Mouse (Mus musculus) liver, postnatal 0 days (tissue): Measurements from ENCODE around the gene Cux1. TPM values are rescaled to one million over a fixed set of nuclear protein-coding genes. Genes with fewer than 3 reads are reported as not detected.
A peak's percentile ranks its signal among the peaks of the same experiment; 100 is the strongest.

Experiments
- ATAC-seq: fragments of 200-750 bp; cut with Nextera tagmentation; 2 replicates; pipeline ENCODE4 v1.8.0; 2017; ENCODE audit warnings: mild to moderate bottlenecking, moderate library complexity
- DNase-seq: peaks from one replicate; pipeline ENCODE4 v3.0.0-alpha.2; 2016
- H3K27ac ChIP-seq: fragments of 300-500 bp; sonication (generic); 2 replicates; pipeline ENCODE4 v1.5.1; 2014; ENCODE audit warnings: antibody characterized with exemption, moderate library complexity, mild to moderate bottlenecking, low read depth
- H3K27me3 ChIP-seq: fragments of 300-500 bp; sonication (generic); 2 replicates; pipeline ENCODE4 v1.6.1; 2014; ENCODE audit warnings: low read length, control low read depth, mixed read lengths; ENCODE audit not compliant: insufficient read depth
- H3K36me3 ChIP-seq: fragments of 300-500 bp; sonication (generic); replicated peaks from 2 replicates; pipeline ENCODE4 v1.6.1; 2014; ENCODE audit warnings: mild to moderate bottlenecking, control low read depth, low read length, moderate library complexity, mixed read lengths; ENCODE audit not compliant: insufficient read depth
- H3K4me1 ChIP-seq: fragments of 300-500 bp; sonication (generic); 2 replicates; pipeline ENCODE4 v1.6.1; 2014; ENCODE audit warnings: antibody characterized with exemption, mild to moderate bottlenecking, control low read depth; ENCODE audit not compliant: insufficient read depth
- H3K4me2 ChIP-seq: fragments of 300-500 bp; sonication (generic); 2 replicates; pipeline ENCODE4 v1.6.1; 2014; ENCODE audit warnings: low read depth, mild to moderate bottlenecking, low read length, moderate library complexity, mixed read lengths
- H3K4me3 ChIP-seq: fragments of 300-500 bp; sonication (generic); 2 replicates; pipeline ENCODE4 v1.5.1; 2014; ENCODE audit warnings: low read depth, low read length
- H3K9ac ChIP-seq: fragments of 300-500 bp; sonication (generic); replicated peaks from 2 replicates; pipeline ENCODE4 v1.6.1; 2014; ENCODE audit warnings: mild to moderate bottlenecking, moderate library complexity
- H3K9me3 ChIP-seq: fragments of 300-500 bp; sonication (generic); 2 replicates; pipeline ENCODE4 v1.6.1; 2016; ENCODE audit warnings: mild to moderate bottlenecking, control low read depth, low read length, mixed read lengths
- CTCF ChIP-seq: sonication (generic); IDR thresholded peaks from 2 replicates; pipeline ENCODE4 v1.5.1; 2016; ENCODE audit warnings: antibody characterized with exemption, low read depth
- EP300 ChIP-seq: IDR thresholded peaks from 2 replicates; pipeline ENCODE4 v1.6.1; 2016; ENCODE audit warnings: antibody characterized with exemption, low read depth, mild to moderate bottlenecking
- WGBS: fragments of 180-500 bp; shearing (Covaris S2); extraction: QIAGEN DNeasy Blood & Tissue Kit; methylation state at CpG from one replicate; pipeline ENCODE4 v1.1.7; 2014; ENCODE audit not compliant: insufficient replicate concordance; 5-methylcytosine and 5-hydroxymethylcytosine counted together
- polyA plus RNA-seq: library from polyadenylated mRNA; unstranded; fragments of >200 nt; fragmentation: Nextera tagmentation; extraction: Ambion mirVana; gene quantifications from 2 replicates; pipeline ENCODE4 v1.2.1, GENCODE M21; 2015

Cux1 gene
- polyA plus RNA-seq, 1 experiment from 2014 or later, result 10.7 TPM

DNA sequence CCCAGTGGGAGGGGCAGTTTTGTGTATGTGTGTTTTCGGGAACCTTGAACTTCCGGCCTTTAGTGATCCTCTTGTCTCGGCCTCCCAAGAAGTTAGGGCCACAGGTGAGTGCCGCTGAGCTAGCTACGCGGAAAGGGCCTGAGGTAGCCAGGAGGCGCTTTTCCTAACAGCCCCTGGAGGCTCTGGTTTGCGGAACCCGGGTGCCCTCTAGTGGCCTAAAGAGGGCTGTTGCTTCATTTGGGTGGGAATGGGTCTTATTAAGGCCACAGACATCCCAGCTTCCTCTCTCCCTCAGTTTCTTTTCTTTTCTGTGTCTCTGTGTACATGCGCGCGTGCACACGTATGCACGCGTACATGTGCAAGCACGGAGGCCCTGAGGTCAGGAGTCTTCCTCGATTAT, 314.4 kb downstream of the Cux1 start:
- Histone ChIP-seq H3K27me3 (no peaks in the 10 kb centered on the region), H3K9me3 (no peaks in the 10 kb centered on the region), H3K36me3 (0 out of 2 replicates have a peak, but pooled peaks cover 3% of the 10 kb centered on the region), H3K9ac (no peak overlapping the region), H3K4me3 (no peak overlapping the region), H3K4me1 (no peaks in the 10 kb centered on the region; the same call in 1 of the 2 replicates), H3K27ac (no peak overlapping the region), H3K4me2 (no peak overlapping the region)
- TF ChIP-seq EP300 (no peak), CTCF (peak; percentile 94)
- WGBS, result 14% methylated on average over 17 of the region's 17 CpGs
- DNase-seq (peak; percentile 84), ATAC-seq (peak; percentile 55; the same call in 1 of the 2 replicates)

DNA sequence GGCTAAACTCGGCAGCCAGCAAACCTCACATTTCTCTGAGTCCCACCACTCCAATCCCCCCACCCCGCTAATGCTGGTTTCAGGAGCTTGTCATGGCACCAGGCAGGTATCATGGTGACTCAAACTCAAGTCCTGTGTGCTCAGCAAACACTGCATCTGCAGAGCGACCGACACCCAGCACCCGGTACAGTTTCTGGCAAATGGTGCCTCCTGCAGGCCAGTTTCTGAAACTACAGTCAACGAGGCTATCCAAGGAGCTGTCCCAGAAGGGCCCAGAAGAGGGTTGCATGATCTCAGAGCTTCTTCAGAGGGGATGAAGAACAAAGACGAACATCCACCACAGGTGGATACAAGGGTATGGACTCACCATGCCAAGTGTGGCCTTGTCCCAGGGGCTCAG, 316.3 kb downstream of the Cux1 start:
- Histone ChIP-seq H3K4me3 (no peak overlapping the region), H3K9ac (no peak overlapping the region), H3K36me3 (0 out of 2 replicates have a peak, but pooled peaks cover 3% of the 10 kb centered on the region), H3K9me3 (no peaks in the 10 kb centered on the region), H3K4me1 (peaks cover 11% of the 10 kb centered on the region), H3K4me2 (no peak overlapping the region), H3K27me3 (no peaks in the 10 kb centered on the region), H3K27ac (no peak overlapping the region)
- ATAC-seq, result no peak
- peak; percentile 64 for DNase-seq
- TF ChIP-seq CTCF, result peak; percentile 69
- TF ChIP-seq EP300, result no peak
- WGBS, result 52% methylated on average over 7 of the region's 7 CpGs

DNA sequence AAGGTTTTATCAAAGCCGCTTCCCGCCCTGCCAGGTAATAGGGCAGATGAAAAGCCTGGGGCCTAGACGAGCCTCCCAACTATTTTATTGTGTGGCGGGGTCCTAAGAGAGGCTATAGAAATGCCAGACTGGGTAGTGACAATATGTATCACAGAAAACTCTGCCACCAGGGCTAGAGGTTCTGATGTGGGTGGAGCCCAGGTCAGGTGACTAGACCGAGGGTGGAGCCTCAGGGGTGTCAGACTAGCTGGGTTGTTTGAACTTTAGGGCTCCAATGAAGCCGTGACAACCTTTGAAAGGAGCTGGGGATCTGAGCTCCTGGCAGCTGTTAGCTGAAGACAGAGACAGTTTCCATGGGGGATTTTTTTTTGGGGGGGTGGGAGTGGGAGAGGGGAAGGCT, 318.8 kb downstream of the Cux1 start:
- WGBS, result 47% methylated on average over 6 of the region's 6 CpGs
- Histone ChIP-seq H3K27me3 (no peaks in the 10 kb centered on the region), H3K9me3 (no peaks in the 10 kb centered on the region), H3K27ac (peak overlapping the region; percentile 46; the same call in 1 of the 2 replicates), H3K4me2 (no peak overlapping the region), H3K9ac (no peak overlapping the region), H3K4me3 (no peak overlapping the region), H3K36me3 (0 out of 2 replicates have a peak, but pooled peaks cover 3% of the 10 kb centered on the region), H3K4me1 (peaks cover 28% of the 10 kb centered on the region)
- ATAC-seq (no peak), DNase-seq (peak; percentile 30)
- TF ChIP-seq EP300 (no peak), CTCF (no peak)

DNA sequence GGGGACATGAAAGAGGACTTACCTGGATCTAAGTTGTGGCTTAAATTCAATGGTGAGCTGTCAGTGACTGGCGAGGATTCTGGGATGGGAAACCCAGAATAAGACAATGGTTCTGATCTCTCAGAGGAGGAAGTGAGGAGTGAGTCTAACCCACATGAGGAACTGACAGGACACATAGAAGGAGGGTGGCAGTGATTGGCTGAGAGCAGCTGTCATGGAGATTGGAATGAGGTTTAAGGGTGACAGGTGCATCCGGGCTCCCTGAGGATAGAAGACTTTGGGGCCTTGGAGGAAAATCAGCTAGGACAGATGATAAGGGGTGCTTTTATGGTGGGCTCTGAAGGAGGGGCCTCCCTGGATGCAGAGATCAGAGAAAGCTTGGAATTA, 320.8 kb downstream of the Cux1 start, which contains the start of gene Sh2b2:
Gene Sh2b2, minus strand, starts transcription at position 105 of the 387 bp plus-strand sequence.
- TF ChIP-seq CTCF (no peak), EP300 (no peak)
- no peak within 1 kb of the TSS for H3K9ac ChIP-seq
- 37% methylated on average over 2 of the region's 2 CpGs for WGBS
- no peak for ATAC-seq
- no peaks in the 10 kb centered on the region for H3K9me3 ChIP-seq
- H3K36me3 ChIP-seq, result 0 out of 2 replicates have a peak, but pooled peaks cover 2% of the 10 kb centered on the region
- no peaks in the 10 kb centered on the region for H3K27me3 ChIP-seq
- peak within 1 kb of the TSS; percentile 55 for H3K27ac ChIP-seq
- peak within 1 kb of the TSS; percentile 71 for H3K4me3 ChIP-seq
- H3K4me1 ChIP-seq, result peaks cover 28% of the 10 kb centered on the region
- DNase-seq, result no peak
- peak within 1 kb of the TSS; percentile 93 for H3K4me2 ChIP-seq

DNA sequence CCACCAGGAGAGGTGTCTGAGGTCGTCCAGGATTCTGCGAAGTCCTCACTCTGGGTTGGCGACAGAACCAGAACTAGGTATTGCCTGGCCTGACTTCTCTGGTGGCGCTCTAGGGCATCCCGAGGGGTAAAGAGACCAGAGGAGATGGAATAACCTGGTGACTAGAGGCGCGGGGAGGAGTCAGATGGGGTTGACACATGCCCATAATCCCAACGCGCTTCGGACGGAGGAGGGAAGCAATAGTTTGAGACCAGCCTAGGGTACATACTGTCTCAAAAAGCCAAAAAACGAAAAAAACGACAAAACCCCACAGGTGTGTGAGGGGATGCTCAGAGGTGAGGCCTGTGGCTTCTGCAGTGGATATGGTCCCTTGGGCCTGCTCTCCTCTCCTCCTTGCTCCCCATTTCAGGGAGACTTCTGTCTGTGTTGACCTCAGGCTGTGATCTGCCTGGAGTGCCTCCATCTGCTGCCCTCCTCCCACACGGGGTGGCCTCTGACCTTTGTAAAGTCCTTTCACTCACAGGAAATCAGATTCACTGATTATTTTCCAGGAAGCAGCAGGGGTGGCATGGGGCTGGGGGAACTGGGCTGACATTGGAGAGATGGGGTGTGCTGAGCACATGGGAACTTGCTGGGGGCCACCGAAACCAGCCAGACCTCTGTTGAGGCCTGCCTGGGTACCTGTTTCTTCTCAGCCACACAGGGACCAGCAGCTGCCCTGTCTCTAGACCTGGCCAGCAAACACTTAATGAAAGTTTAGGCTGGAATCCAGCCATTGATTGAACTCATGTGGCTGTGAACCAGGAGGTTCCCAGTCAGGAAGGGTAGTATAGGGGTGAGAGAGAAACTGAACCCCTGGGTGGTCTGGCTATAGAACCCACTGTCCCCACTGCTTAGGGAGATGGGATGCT, 321.5 kb downstream of the Cux1 start:
- Histone ChIP-seq H3K9me3 (no peaks in the 10 kb centered on the region), H3K36me3 (no peaks in the 10 kb centered on the region), H3K4me2 (peak overlapping the region; percentile 93), H3K27ac (peak overlapping the region; percentile 55), H3K4me1 (peaks cover 28% of the 10 kb centered on the region), H3K27me3 (no peaks in the 10 kb centered on the region), H3K4me3 (peak overlapping the region; percentile 71), H3K9ac (no peak overlapping the region)
- ATAC-seq (no peak), DNase-seq (peak; percentile 22)
- 17% methylated on average over 15 of the region's 15 CpGs for WGBS
- TF ChIP-seq CTCF, result no peak
- TF ChIP-seq EP300, result no peak

DNA sequence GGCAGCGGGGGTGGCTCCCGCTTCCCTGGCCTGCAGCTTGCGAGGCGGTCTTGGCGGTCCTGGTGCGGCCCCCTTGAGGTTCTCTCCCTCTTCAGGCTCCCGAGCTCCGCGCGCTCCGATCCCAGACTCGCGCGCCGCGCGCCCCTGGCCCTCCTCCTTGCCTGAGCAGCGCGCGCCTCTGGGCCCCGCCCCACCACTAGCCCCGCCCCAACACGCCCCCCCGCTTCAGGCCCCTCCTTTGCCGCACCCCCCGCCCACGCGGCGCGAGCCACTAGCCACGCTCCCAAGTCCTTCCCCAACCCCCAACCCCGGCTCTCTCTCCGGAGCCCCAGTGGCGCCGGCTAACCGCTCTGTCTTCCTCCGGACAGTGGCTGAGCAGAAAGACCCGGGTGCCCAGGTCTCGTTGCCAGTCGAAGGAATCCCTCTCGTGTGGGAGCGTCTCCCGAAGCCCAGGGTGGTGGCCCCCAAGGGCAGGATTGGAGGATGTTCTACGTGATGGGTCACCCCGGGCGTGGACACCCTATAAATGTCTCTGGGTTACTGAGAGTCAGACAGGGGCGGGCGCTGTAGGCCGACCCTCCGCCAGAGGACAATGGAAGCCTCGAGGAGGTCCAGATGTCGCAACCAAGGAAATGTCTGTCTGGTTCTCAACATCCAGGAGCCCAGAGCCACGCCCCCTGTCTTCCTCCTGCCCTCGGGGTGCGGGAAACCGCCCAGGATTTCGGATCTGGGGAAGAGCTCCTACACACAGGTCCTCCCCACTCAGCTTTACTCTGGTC, 322.3 kb downstream of the Cux1 start:
- Histone ChIP-seq H3K4me3 (peak overlapping the region; percentile 71), H3K27me3 (no peaks in the 10 kb centered on the region), H3K9me3 (no peaks in the 10 kb centered on the region), H3K27ac (peak overlapping the region; percentile 55), H3K4me1 (peaks cover 28% of the 10 kb centered on the region), H3K9ac (peak overlapping the region; percentile 73), H3K4me2 (peak overlapping the region; percentile 93), H3K36me3 (no peaks in the 10 kb centered on the region)
- TF ChIP-seq EP300 (no peak), CTCF (no peak)
- under 1% methylated on average over 41 of the region's 57 CpGs for WGBS
- ATAC-seq (peak; percentile 87), DNase-seq (peak; percentile 89)
